Mouse (Mus musculus) right cerebral cortex, adult 2 months (tissue): ENCODE results near the gene Adra1d.

Experiments
- DNase-seq, 2 experiments: peaks; one replicate each; pipeline ENCODE4 v3.0.0; 2021 to 2022; ENCODE audit warnings: low spot score in 2 of 2

Gene Adra1d

DNA sequence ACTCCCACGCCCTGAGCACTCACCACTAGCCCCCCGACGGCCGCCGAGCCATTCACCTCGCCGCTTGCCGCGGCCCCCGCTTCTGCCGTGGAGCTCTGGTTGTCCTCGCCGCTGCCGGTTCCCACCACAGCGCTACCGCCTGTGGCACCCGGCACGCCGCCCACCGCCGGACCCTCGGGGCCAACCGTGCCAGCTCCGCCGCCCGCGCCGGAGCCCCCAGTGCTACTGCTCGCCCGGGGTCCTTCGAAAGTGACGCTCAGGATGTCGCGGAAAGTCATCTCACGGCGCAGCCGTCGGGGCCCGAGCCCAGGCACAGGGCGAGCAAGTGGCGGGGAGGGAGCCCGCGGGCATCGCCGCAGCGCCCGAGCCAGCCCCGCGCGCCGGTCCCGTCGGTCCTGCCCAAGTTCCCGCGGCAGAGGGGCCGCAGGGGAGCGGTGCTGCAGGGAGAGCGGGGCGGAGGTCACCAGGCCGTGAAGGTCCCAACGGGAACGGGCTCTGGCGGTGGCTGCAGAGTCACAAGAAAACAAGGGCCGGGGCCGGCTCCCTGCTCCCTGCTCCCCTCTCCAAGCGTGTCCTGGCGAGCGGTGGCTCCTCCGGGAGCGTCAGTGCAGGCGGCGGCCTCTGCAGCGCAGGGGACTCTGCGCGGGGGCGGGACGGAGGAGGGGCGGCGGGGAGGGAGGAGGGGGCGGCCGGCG lies at the start of gene Adra1d:
Gene Adra1d (minus strand): TSS at position 393 of the 695 bp plus-strand sequence.
- DNase-seq = no peak

- DNase-seq = no peak
These were observed 39.8 kb upstream of the Adra1d start for GRCm38 (mm10) chr2:131601881-131602280.

DNA sequence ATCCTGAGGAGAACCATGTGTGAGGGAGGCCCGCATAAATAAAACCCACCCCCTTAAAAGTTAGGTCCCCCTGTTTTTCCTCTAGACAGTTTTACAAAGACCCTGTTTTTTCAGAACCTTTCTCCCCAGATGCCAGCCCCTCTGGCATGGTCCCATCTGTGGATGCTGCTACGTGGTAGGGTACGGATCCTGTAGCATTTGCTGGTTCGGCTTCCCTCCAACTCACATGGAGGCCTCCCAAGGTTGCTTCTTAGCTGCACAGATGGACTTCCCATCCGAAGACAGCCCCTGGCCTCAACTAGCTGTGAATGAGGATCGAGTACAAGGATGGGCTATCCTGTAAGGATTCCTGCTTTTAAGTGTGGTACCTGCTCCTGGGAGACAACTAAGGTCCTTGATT lies 32.8 kb upstream of the Adra1d start:
- DNase-seq = no peak

DNA sequence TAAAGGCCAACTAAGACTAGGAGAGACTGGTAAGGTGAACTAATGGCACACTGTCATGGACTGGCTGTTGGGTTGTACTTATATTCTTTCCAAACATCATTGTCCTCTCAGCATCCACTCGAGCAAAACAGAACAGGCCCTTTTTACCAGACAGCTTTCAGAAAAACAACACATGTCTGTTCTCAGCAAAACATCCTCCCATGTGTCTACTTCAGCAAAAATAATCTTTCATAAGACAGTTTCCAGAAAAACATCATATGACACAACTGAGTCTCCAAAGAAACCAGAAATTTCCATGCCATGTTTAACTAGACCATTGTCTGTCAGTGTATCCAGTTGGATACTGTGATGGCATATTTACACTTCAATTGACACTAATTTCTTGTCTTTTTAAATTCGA lies 25.4 kb upstream of the Adra1d start:
- DNase-seq = no peak

GRCm38 (mm10) chr2:131581506-131581905 lies 19.4 kb upstream of the Adra1d start:
- no peak for DNase-seq

GRCm38 (mm10) chr2:131562586-131563122 lies 571 bp upstream of the Adra1d start:
- peak; percentile 75 for DNase-seq

DNA sequence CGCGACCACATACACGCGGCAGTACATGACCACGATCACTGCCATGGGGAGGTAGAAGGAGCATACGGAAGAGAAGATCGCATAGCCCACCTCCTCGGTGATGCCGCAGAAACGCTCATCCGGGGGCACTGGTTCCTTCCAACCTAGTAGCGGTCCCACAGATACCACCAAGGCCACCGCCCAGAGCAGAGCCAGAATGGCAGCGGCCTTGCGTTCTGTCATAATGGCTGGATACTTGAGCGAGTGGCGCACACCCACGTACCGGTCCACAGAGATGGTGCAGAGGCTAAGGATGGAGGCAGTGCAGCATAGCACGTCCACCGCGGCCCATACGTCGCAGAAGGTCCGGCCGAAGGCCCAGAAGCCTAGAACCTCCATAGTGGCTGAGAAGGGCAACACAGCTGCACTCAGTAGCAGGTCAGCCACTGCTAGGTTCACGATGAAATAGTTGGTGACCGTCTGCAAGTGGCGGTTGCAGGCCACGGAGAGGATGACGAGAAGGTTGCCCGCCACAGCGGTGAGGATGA lies 676 bp downstream of the Adra1d start:
- DNase-seq = no peak

DNA sequence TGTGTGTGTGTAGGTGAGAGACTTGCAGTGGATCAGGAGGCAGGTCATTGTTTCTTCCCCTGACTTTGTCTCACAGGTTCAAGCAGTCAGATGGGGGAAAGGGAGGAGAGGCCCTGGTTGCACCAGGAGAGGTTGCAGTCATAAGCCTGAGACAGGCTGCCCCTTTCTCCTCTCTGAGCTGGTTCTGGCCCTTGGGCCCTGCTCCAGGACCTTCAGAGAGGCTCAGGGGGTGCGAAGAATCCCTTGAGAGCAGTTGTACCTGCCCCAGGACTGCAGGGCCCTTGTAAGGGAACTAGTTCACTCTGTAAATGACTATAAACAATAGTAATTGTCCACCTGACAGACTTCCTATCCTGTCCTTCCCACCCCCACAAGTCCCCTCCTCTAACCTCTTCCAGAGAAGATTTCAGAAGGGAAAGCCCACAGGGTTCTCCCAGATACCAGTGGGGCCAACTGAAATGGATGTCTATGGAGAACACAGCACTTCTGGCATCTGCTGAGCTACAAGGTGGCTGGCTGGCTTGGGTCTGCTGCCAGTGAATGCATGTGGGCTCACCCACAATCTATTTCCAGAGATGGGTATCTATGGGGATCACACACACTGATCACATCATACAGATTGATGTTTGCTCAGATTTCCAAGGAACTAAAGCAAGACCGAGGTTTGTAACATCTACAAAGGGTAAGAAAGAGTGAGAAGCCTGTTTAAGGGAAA lies 1.7 kb downstream of the Adra1d start:
- DNase-seq = peak in 1 of 2 experiments; percentile 44

GRCm38 (mm10) chr2:131557896-131558295 lies 4.2 kb downstream of the Adra1d start:
- DNase-seq = no peak

GRCm38 (mm10) chr2:131552736-131553400 lies 9.2 kb downstream of the Adra1d start:
- no peak for DNase-seq

GRCm38 (mm10) chr2:131551701-131552620 lies 10.1 kb downstream of the Adra1d start:
- DNase-seq = no peak

GRCm38 (mm10) chr2:131550906-131551305 lies 11.2 kb downstream of the Adra1d start:
- no peak for DNase-seq

DNA sequence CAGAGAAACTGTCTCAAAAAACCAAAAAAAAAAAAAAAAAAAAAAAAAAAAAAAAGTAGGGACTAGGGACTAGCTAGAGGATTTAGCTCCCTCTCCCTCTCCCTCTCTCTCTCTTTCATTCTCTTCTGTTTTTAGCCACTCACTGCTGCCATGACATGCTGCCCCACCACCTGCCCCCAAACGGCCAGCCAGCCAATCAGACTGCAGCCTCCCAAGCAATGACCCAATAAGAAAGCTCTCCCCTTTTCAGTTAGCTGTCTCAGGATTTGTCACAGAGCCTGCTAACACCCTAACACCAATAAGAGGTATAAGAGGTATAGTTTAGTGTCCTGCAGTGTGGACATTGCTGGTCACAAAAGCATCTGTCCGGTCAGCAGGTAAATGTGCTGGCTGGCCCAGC lies 11.6 kb downstream of the Adra1d start:
- no peak for DNase-seq

DNA sequence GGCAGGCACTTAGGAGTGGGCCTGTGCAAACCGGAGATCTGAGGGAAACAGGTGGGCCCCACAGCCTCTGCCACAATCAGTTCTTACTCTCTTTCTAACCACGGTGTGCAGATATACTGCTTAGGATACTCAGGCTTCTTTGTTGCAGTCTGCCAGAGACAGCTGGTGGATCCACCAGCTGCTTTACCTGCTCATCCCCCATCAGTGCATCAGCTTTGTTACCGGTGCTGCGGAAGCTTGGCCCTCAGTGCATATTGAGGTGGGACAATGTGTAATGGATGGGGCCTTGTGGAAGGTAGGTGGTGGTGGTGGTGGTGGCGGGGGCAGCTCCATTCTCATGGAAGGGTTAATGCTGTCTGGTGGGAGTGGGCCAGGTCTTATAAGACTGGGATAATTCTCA lies 13.0 kb downstream of the Adra1d start:
- DNase-seq = no peak

DNA sequence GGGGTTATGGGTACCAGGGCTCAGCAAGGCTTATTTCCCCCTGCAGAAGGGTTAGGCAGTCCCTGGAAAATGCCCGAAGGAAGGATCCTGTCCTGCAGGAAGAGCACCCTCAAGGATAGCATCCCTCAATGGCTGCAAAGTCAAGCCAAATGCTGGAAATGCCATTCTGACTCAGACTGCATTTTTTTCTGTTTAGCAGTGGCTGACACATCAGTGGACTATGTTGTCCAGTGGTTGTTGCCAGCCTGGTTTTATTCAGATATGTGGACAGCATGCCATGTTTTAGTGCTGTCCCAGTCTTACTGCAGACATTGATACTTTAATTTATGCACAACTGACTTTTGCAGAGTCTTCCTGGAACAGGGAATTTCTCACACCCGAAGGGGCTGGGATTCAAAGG lies 13.8 kb downstream of the Adra1d start:
- DNase-seq = no peak

- peak; percentile 29 to 34 for DNase-seq
These were observed 15.2 kb downstream of the Adra1d start for GRCm38 (mm10) chr2:131546745-131547408.

DNA sequence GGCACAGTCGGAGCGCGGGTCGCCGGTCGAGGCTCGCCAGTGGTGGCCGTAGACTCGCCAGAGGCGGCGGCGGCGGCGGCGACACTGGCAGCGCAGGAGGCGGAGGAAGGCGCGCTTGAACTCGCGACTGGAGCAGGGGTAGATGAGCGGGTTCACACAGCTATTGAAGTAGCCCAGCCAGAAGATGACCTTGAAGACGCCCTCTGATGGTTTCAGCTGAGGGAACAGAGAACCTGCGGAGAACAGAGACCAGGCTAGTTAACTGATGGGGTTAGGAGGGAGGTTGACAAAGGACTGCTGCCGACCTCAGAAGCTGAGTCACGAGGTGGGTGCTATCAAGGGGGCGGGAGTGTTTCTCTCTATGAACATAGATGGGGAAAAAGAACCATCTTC lies 15.8 kb downstream of the Adra1d start:
- DNase-seq = no peak

DNA sequence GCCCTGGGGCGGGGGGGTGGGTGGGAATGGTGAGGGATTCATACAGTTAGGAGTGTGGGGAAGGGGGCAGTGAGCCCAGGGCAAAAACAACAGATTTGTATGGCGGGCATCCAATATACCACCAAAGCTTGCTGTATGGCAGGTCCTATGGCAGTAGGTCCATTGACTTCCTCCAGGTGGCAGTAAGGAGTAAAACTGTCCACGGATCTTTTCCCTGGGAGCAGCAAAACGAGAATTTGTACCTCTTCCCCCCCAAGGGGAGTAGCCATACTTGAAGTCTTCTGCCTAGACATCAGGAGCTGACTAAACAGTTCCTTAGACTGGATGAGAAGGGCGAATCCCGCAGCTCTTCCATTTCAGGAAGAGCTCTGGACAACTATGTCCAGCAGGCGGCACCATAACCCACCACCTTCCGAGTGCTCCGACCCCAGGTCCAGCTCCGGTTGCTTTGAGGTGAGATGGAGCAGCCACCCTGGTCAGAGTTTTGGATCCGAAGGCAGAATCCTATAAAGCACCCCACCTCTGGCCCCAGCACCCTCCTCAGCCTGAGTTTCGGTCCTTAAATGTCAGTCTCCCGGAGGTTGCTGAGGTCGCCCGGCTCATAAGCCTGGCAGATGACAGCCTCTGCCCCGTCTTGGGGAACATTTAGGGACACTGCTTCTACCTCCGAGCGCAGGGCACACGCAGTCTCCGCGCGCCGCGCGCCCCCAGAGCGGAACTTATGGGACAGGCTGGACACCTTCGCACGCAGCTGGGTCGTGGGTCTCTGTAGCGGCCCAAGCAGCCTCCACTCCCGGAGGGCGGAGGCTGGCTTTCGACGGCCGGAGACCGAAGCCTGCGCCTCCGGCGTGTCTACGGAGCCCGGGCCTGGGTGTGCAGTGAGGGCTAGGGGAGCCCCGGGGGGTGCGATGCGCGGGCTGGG lies 16.4 kb downstream of the Adra1d start:
- DNase-seq = peak; percentile 59

DNA sequence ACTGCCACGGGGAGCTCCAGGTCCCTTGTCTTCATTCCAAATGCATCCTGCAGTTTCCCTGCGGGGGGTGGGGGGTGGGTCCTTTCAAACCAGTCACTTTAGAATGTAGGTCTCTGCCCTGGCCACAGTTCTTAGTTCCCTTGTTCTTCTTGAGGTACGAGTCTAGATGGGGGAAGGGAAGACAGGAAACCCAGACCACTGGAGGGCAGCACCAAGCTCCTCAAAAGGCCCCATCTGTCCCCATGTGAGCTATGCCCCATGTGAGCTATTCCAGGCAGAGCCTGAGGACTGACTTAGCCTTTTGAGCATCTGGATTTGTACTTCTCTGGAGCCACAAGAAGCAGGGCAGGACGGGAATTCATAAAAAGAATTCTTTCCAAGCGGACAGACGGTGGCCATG lies 19.6 kb downstream of the Adra1d start:
- no peak for DNase-seq

GRCm38 (mm10) chr2:131541686-131542085 lies 20.4 kb downstream of the Adra1d start:
- no peak for DNase-seq
